Mouse (Mus musculus) hindbrain, postnatal 0 days (tissue): Measurements from ENCODE around the gene Amph. TPM values are rescaled to one million over a fixed set of nuclear protein-coding genes. Genes with fewer than 3 reads are reported as not detected.
"Not testable (repeated sequence)": the region's sequence is repeated elsewhere in the genome, so short reads cannot be mapped to it uniquely, and the experiment has no call there.

Experiments
- ATAC-seq: fragments of 200-750 bp; cut with Nextera tagmentation; 2 replicates; pipeline ENCODE4 v1.8.0; 2017; ENCODE audit warnings: mild to moderate bottlenecking, moderate TSS enrichment, moderate library complexity
- DNase-seq: peaks from one replicate; pipeline ENCODE4 v3.0.0-alpha.2; 2015; ENCODE audit warnings: low spot score
- H3K27ac ChIP-seq: fragments of 300-500 bp; sonication (generic); 2 replicates; pipeline ENCODE4 v1.5.1; 2014; ENCODE audit warnings: mild to moderate bottlenecking
- H3K27me3 ChIP-seq: fragments of 300-500 bp; sonication (generic); 2 replicates; pipeline ENCODE4 v1.6.1; 2014; ENCODE audit warnings: low read length, mixed read lengths; ENCODE audit not compliant: insufficient read depth
- H3K36me3 ChIP-seq: fragments of 300-500 bp; sonication (generic); 2 replicates; pipeline ENCODE4 v1.6.1; 2014; ENCODE audit warnings: low read length, mixed read lengths; ENCODE audit not compliant: insufficient read depth
- H3K4me1 ChIP-seq: fragments of 300-500 bp; sonication (generic); 2 replicates; pipeline ENCODE4 v1.6.1; 2014; ENCODE audit warnings: antibody characterized with exemption, low read length, mixed read lengths; ENCODE audit not compliant: insufficient read depth
- H3K4me2 ChIP-seq: fragments of 300-500 bp; sonication (generic); 2 replicates; pipeline ENCODE4 v1.6.1; 2014; ENCODE audit warnings: low read depth, mild to moderate bottlenecking, low read length, moderate library complexity, mixed read lengths
- H3K4me3 ChIP-seq: fragments of 300-500 bp; sonication (generic); 2 replicates; pipeline ENCODE4 v1.5.1; 2014; ENCODE audit warnings: low read length
- H3K9ac ChIP-seq: fragments of 300-500 bp; sonication (generic); replicated peaks from 2 replicates; pipeline ENCODE4 v1.6.1; 2014; ENCODE audit warnings: mild to moderate bottlenecking, low read length, moderate library complexity, mixed read lengths
- H3K9me3 ChIP-seq: fragments of 300-500 bp; sonication (generic); 2 replicates; pipeline ENCODE4 v1.6.1; 2016; ENCODE audit warnings: low read length, mixed read lengths
- CTCF ChIP-seq: IDR thresholded peaks from 2 replicates; pipeline ENCODE4 v1.5.1; 2016; ENCODE audit warnings: antibody characterized with exemption, control low read depth, low read depth
- WGBS: fragments of 180-500 bp; shearing (Covaris S2); extraction: QIAGEN DNeasy Blood & Tissue Kit; methylation state at CpG from one replicate; pipeline ENCODE4 v1.1.7; 2014; 5-methylcytosine and 5-hydroxymethylcytosine counted together
- polyA plus RNA-seq: library from polyadenylated mRNA; unstranded; fragments of >200 nt; fragmentation: Nextera tagmentation; extraction: Ambion mirVana; gene quantifications from 2 replicates; pipeline ENCODE4 v1.2.1, GENCODE M21; 2015
- total RNA-seq: library from RNA; depleted of rRNA; stranded (reverse); fragments of >200 nt; gene quantifications from 2 replicates; pipeline ENCODE4 v1.2.3, GENCODE M21; 2014

Gene Amph
- total and polyA plus RNA-seq, 2 experiments from 2014 or later: 65.1 to 114 TPM

GRCm38 (mm10) chr13:19106418-19106817 lies 158.4 kb downstream of the Amph start:
- peak; percentile 64 for TF ChIP-seq CTCF
- no peak overlapping the region for H3K4me3 ChIP-seq
- H3K36me3 ChIP-seq: no peaks in the 10 kb centered on the region; the same call in 1 of the 2 replicates
- no peaks in the 10 kb centered on the region for H3K9me3 ChIP-seq
- ATAC-seq (peak; percentile 56), DNase-seq (peak; percentile 70)
- H3K4me2 ChIP-seq: no peak overlapping the region
- 52% methylated on average over 5 of the region's 5 CpGs for WGBS
- H3K27me3 ChIP-seq: no peaks in the 10 kb centered on the region
- H3K27ac ChIP-seq: no peak overlapping the region
- no peak overlapping the region for H3K9ac ChIP-seq
- H3K4me1 ChIP-seq: no peaks in the 10 kb centered on the region

DNA sequence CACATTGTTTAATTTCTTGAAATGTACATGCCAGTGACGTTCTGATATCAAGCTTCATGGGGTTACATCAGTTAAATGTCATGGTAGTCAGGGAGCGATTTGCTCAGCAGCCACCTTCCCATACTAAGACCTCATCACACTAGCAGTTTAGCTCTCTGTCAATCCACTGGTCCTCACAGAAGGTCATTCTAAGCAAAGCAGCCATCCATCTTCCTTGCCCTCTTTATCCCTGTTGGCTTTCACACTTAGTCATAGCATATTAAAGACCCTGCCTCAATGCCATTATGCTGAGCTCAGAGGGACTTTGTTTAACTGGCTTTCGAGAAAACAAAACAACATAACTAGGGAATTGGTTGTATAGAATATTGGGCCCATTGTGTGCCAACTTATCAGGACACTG lies 161.3 kb downstream of the Amph start:
- ATAC-seq: no peak
- DNase-seq: no peak
- no peak overlapping the region for H3K4me3 ChIP-seq
- no peaks in the 10 kb centered on the region for H3K9me3 ChIP-seq
- no peak overlapping the region for H3K9ac ChIP-seq
- 30% methylated on average over 3 of the region's 3 CpGs for WGBS
- no peak overlapping the region for H3K27ac ChIP-seq
- H3K4me2 ChIP-seq: no peak overlapping the region
- no peaks in the 10 kb centered on the region for H3K27me3 ChIP-seq
- H3K36me3 ChIP-seq: no peaks in the 10 kb centered on the region; the same call in 1 of the 2 replicates
- TF ChIP-seq CTCF: no peak
- H3K4me1 ChIP-seq: no peaks in the 10 kb centered on the region

- Histone ChIP-seq H3K9ac (no peak overlapping the region), H3K4me3 (no peak overlapping the region), H3K4me2 (no peak overlapping the region), H3K4me1 (no peaks in the 10 kb centered on the region), H3K27me3 (no peaks in the 10 kb centered on the region), H3K27ac (no peak overlapping the region), H3K9me3 (no peaks in the 10 kb centered on the region), H3K36me3 (no peaks in the 10 kb centered on the region)
- ATAC-seq (no peak), DNase-seq (no peak)
- TF ChIP-seq CTCF: no peak
- 94% methylated on average over 14 of the region's 14 CpGs for WGBS
These were observed 165.3 kb downstream of the Amph start for GRCm38 (mm10) chr13:19113034-19113922.

- H3K9ac ChIP-seq, H3K9me3 ChIP-seq, H3K4me1 ChIP-seq, H3K27me3 ChIP-seq, DNase-seq, ATAC-seq, H3K4me2 ChIP-seq, H3K36me3 ChIP-seq, H3K4me3 ChIP-seq, H3K27ac ChIP-seq: not testable (repeated sequence)
- WGBS: 97% methylated on average over 5 of the region's 9 CpGs
These were observed 166.8 kb downstream of the Amph start for GRCm38 (mm10) chr13:19114761-19115160.

DNA sequence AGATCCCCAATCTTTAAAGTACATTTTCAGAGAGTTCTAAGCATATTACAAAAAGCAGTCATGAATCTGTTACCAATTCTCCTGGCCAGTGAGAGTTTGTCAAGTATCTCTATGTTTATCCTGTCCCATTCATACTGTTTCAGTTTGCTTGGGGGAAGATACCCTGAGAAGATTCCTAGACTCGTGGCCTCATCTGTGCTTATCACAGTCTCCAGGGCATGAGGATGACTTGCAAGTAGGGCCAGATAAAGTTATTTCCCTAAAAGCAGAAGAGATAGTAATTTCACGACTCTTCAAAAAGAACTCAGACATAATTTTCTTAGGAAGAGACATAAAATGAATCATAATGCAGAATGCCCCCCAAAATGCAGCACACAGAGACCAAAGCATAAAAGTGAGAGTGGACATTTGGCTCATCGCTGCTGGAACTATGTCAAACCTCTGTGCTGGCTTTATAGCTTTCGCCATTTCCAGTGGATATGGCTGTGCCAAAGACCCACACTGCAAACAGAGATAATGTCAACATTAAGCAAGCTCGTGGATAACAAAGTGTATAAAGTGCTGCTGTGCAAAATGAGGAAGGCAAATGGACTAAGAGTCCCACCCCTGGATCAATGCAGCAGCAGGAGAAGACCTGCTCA lies 179.0 kb downstream of the Amph start:
- 84% methylated on average over 5 of the region's 5 CpGs for WGBS
- Histone ChIP-seq H3K4me1 (no peaks in the 10 kb centered on the region), H3K36me3 (peaks cover 11% of the 10 kb centered on the region; the same call in 1 of the 2 replicates), H3K9ac (no peak overlapping the region), H3K9me3 (no peaks in the 10 kb centered on the region), H3K27me3 (no peaks in the 10 kb centered on the region), H3K4me2 (no peak overlapping the region), H3K4me3 (no peak overlapping the region), H3K27ac (no peak overlapping the region)
- TF ChIP-seq CTCF: no peak
- no peak for DNase-seq
- ATAC-seq: no peak

DNA sequence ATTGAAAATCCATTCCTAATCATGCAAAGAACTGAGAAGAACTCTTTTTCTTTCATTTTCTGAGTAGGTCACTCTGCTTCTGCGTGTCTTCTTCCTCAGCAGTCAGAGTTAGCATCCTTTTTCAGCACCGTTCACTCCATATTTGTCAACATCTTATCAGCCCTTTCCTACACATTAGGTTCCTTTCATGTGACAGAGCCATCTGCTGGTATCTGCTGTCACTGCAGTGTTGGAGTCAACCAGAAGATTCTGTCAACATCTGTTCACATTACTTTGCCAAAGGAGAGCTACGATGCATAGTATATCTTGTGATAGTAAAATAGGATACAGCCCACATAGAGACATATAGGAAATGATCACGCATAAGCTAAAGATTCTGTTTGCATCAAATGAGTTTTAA lies 185.8 kb downstream of the Amph start:
- Histone ChIP-seq H3K36me3 (peaks cover 5% of the 10 kb centered on the region; the same call in 1 of the 2 replicates), H3K27ac (no peak overlapping the region), H3K4me1 (no peaks in the 10 kb centered on the region), H3K9ac (no peak overlapping the region), H3K4me3 (no peak overlapping the region), H3K9me3 (no peaks in the 10 kb centered on the region), H3K27me3 (no peaks in the 10 kb centered on the region), H3K4me2 (no peak overlapping the region)
- TF ChIP-seq CTCF: peak; percentile 85
- 28% methylated on average over 4 of the region's 4 CpGs for WGBS
- ATAC-seq: peak; percentile 76
- peak; percentile 82 for DNase-seq

DNA sequence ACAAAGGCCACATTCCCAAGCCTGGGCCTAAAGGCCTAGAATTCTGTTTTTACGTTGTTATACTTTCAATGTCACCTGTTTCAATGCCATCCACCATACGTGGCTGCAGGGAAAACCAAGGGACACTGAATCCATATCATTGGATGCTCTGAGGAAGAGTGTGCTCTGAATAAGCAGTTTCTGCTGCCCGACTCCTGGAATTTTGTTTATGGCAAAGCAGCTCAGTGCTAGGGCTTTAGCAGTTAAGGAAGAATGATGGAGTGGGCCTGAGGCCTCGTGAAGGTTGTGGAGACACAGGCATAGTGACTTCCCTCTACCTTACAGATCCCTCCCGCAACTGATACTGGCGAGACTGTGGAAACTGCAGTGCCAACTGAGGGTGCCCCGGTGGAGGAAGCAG lies 189.2 kb downstream of the Amph start:
- Histone ChIP-seq H3K4me3 (no peak overlapping the region), H3K27ac (no peak overlapping the region), H3K9me3 (no peaks in the 10 kb centered on the region), H3K4me2 (no peak overlapping the region), H3K9ac (no peak overlapping the region), H3K4me1 (no peaks in the 10 kb centered on the region), H3K27me3 (no peaks in the 10 kb centered on the region), H3K36me3 (0 out of 2 replicates have a peak, but pooled peaks cover 7% of the 10 kb centered on the region)
- DNase-seq: no peak
- TF ChIP-seq CTCF: no peak
- 79% methylated on average over 7 of the region's 7 CpGs for WGBS
- ATAC-seq: no peak
